Mouse (Mus musculus) neural tube, embryonic 11.5 days (tissue): Measurements from ENCODE around the gene Usp27x. TPM values are rescaled to one million over a fixed set of nuclear protein-coding genes. Genes with fewer than 3 reads are reported as not detected.
A peak's percentile ranks its signal among the peaks of the same experiment; 100 is the strongest.

ENCODE experiments used
- ATAC-seq: fragments of 200-750 bp; cut with Nextera tagmentation; 2 replicates; pipeline ENCODE4 v1.8.0; 2017; ENCODE audit warnings: moderate number of reproducible peaks, mild to moderate bottlenecking, moderate TSS enrichment, moderate library complexity; ENCODE audit not compliant: insufficient read depth, low FRiP score, low TSS enrichment
- DNase-seq: peaks from one replicate; pipeline ENCODE4 v3.0.0-alpha.2; 2015; ENCODE audit warnings: low spot score
- H3K27ac ChIP-seq: fragments of 300-500 bp; sonication (generic); 2 replicates; pipeline ENCODE4 v1.5.1; 2014; ENCODE audit warnings: low read depth, mild to moderate bottlenecking, low read length
- H3K27me3 ChIP-seq: fragments of 300-500 bp; sonication (generic); 2 replicates; pipeline ENCODE4 v1.6.1; 2014; ENCODE audit warnings: mild to moderate bottlenecking, low read length, mixed read lengths; ENCODE audit not compliant: control insufficient read depth, insufficient read depth
- H3K36me3 ChIP-seq: fragments of 300-500 bp; sonication (generic); 2 replicates; pipeline ENCODE4 v1.6.1; 2014; ENCODE audit warnings: mild to moderate bottlenecking, low read length, moderate library complexity, mixed read lengths; ENCODE audit not compliant: control insufficient read depth, insufficient read depth
- H3K4me1 ChIP-seq: fragments of 300-500 bp; sonication (generic); 2 replicates; pipeline ENCODE4 v1.6.1; 2014; ENCODE audit warnings: low read length, mixed read lengths; ENCODE audit not compliant: control insufficient read depth, insufficient read depth
- H3K4me2 ChIP-seq: fragments of 300-500 bp; sonication (generic); 2 replicates; pipeline ENCODE4 v1.6.1; 2014; ENCODE audit warnings: low read depth, mild to moderate bottlenecking, moderate library complexity
- H3K4me3 ChIP-seq: fragments of 300-500 bp; sonication (generic); 2 replicates; pipeline ENCODE4 v1.5.1; 2014; ENCODE audit warnings: low read depth, low read length
- H3K9ac ChIP-seq: fragments of 300-500 bp; sonication (generic); 2 replicates; pipeline ENCODE4 v1.6.1; 2014; ENCODE audit warnings: mild to moderate bottlenecking, low read length
- H3K9me3 ChIP-seq: fragments of 300-500 bp; sonication (generic); 2 replicates; pipeline ENCODE4 v1.6.1; 2016; ENCODE audit warnings: low read length; ENCODE audit not compliant: control insufficient read depth
- WGBS: fragments of 180-500 bp; shearing (Covaris S2); extraction: QIAGEN DNeasy Blood & Tissue Kit; methylation state at CpG from one replicate; pipeline ENCODE4 v1.1.7; 2014; 5-methylcytosine and 5-hydroxymethylcytosine counted together
- polyA plus RNA-seq: library from polyadenylated mRNA; unstranded; fragments of >200 nt; fragmentation: Nextera tagmentation; extraction: Ambion mirVana; gene quantifications from 2 replicates; pipeline ENCODE4 v1.2.1, GENCODE M21; 2014

Gene Usp27x
- 0.59 and 0.69 TPM in 2 replicates for polyA plus RNA-seq

DNA sequence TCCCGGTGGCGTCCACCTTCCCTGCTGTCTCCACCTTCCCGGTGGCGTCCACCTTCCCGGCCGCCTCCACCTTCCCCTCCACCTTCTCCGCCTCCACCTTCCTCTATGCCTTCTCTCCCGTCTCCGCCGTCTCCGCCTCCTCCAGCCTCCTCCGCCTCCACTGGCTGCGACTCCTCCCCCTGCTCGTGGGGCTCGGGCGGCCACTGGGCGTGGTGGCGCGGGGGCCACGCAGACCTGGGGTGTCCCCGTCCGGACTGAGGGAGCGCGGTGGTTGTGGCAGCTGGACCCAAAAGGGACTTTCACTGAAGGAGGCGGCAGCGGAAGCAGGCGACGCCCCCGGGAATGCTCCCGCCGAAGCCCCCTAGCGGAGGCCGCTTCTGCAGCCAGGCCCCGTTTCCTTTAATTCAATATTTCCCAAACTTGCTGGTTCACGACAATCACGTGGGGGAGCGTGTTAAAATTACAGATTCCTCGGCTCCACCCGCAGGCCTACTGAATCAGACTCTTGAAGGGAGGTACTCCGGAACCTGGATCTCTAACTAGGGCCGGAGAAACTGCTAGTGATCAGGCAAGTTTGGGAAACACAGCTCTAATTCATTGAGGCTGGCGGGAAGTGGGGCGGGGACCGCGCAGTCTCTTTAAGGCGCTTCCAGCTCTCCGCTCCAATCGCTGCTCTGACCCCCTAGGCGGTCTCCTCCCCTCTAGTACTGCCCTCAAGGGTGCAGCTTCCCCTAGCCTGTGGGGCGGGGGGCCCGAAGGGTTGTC lies at the start of gene Usp27x:
TSS of gene Usp27x (minus strand) at position 115 of the 765 bp plus-strand sequence.
- Histone ChIP-seq H3K9me3 (no peaks in the 10 kb centered on the region), H3K36me3 (no peaks in the 10 kb centered on the region), H3K4me2 (peak within 1 kb of the TSS; percentile 67), H3K9ac (peak within 1 kb of the TSS; percentile 57), H3K27ac (peak within 1 kb of the TSS; percentile 49; the same call in 1 of the 2 replicates), H3K27me3 (no peaks in the 10 kb centered on the region), H3K4me3 (peak within 1 kb of the TSS; percentile 51), H3K4me1 (no peaks in the 10 kb centered on the region)
- DNase-seq (peak; percentile 78), ATAC-seq (peak; percentile 86)
- 13% methylated on average over 48 of the region's 51 CpGs for WGBS

DNA sequence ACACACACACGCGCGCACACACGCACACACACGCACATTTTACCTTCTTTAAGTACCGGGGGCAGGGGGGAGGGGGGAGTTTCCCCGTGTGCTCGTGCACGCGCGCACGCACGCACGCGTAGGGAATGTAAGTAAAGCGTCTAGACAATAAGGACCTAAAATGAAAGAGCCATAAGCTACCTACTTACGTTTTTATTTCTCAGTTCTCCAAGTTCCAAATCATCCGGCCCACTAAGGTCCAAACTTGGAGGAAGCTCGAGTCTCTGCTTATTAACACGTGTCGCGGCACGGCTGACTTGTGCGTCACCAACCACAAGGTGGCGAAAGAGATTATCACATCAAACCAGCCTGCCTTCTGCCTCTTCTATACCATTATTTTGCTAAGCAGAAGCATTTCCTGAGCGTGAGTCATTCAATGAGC lies 47.1 kb upstream of the Usp27x start:
- peak; percentile 61; the same call in 1 of the 2 replicates for ATAC-seq
- Histone ChIP-seq H3K36me3 (no peaks in the 10 kb centered on the region), H3K4me2 (peak overlapping the region; percentile 53), H3K27me3 (no peaks in the 10 kb centered on the region), H3K9ac (peak overlapping the region; percentile 42), H3K27ac (no peak overlapping the region), H3K4me1 (no peaks in the 10 kb centered on the region), H3K4me3 (peak overlapping the region; percentile 37), H3K9me3 (no peaks in the 10 kb centered on the region)
- peak; percentile 68 for DNase-seq
- WGBS = 18% methylated on average over 26 of the region's 26 CpGs

DNA sequence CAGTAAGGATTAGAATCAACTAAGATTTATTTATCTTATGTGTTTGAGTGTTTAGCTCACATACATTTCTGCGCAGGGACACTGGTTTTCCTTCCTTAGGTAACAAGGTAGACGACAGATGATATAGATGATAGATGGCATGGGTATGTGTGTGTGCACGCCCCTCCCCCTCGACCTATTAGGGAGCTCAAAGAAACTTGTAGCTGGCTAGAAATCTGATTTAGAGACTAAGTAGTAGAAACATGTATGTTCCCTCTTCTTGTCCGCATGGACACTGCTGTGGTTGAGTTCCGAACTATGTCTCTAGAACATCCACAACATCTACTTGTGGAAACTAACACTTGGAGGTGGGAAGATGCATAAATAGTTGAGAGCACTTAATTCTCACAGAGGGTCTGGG lies 46.5 kb upstream of the Usp27x start:
- peak overlapping the region; percentile 37 for H3K4me3 ChIP-seq
- WGBS = 72% methylated on average over 6 of the region's 6 CpGs
- DNase-seq (no peak), ATAC-seq (no peak)
- peak overlapping the region; percentile 53 for H3K4me2 ChIP-seq
- H3K36me3 ChIP-seq = no peaks in the 10 kb centered on the region
- H3K9ac ChIP-seq = no peak overlapping the region
- no peaks in the 10 kb centered on the region for H3K27me3 ChIP-seq
- H3K4me1 ChIP-seq = no peaks in the 10 kb centered on the region
- H3K9me3 ChIP-seq = no peaks in the 10 kb centered on the region
- H3K27ac ChIP-seq = no peak overlapping the region

DNA sequence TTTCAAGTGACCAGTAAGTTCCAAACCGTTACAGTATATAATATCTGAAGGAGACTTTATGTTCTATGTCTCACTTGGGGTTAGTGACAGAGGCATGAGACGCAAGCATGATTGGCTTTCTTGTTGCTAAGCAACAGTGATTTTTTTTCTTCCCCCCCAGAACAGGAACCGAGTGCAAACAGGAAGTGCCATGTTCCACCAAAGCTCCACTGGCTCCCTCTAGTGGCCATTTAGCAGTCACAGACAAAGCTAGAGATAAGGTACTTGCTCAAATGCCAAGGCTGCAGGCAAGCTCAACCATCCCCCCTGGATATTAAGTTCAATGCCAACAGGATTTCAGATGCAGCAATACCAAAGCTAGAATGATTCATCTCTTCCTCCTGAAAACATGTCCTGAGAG lies 45.4 kb upstream of the Usp27x start:
- no peak overlapping the region for H3K27ac ChIP-seq
- 43% methylated on average over 3 of the region's 3 CpGs for WGBS
- no peak for ATAC-seq

DNA sequence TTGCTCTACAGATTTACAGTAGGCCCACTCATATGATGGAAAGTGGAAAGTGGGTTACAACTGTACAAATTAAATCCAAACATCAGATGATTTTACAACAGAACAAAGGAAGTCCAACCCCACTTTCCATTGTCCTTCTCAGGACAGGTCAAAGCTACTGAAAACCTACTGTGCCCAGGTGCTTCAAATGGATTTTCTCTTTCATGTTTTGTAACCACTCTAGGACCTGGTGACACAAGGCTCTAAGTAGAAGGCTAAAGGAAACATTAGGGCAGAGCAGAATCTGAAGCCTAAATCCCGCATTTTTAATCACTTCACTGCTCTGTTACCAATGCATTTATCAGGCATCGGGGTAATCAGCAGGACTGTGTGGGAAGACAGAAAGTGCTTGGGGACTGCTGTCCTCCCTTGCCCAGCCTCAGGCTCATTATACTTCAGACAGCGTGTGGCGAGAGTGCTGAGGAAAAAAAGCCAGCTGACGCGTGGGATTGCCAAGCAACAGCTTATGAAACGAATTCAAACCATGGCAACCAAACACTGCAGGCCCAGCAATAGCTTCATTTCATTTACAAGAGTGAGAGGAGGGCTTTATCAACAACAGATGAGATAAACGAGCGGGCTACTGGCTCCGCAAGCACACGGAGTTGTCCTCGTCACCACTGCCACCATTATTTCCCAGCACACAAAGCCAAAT lies 40.7 kb upstream of the Usp27x start:
- Histone ChIP-seq H3K36me3 (no peaks in the 10 kb centered on the region), H3K9me3 (no peaks in the 10 kb centered on the region), H3K4me2 (no peak overlapping the region), H3K9ac (no peak overlapping the region), H3K4me3 (no peak overlapping the region), H3K27ac (no peak overlapping the region), H3K27me3 (no peaks in the 10 kb centered on the region), H3K4me1 (no peaks in the 10 kb centered on the region)
- ATAC-seq (peak; percentile 78), DNase-seq (peak; percentile 68)
- WGBS = 55% methylated on average over 12 of the region's 12 CpGs

More for the DNA sequence above, 45.4 kb upstream of the Usp27x start:
- Histone ChIP-seq H3K9ac (no peak overlapping the region), H3K4me1 (no peaks in the 10 kb centered on the region), H3K9me3 (no peaks in the 10 kb centered on the region), H3K4me3 (no peak overlapping the region), H3K4me2 (no peak overlapping the region), H3K36me3 (no peaks in the 10 kb centered on the region), H3K27me3 (no peaks in the 10 kb centered on the region)
- DNase-seq = peak; percentile 60

DNA sequence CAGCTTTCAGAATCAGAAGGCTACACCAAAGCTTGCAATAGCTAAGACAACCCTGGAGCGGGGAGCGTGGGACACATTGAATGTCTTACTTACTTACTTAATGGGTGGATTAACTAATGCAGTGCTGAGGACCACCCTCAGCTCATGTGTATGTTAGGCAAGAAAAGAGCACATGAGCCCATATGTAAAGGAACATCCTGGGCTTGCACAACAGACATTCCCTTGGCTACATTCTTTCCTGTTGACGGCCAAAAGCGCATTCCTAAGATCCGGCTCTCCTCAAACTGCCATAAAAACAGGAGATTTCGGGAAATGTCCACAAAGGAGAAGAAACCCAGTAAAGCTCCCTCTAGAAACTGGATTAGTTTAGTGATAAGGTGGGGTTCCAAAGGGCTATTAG lies 39.7 kb upstream of the Usp27x start:
- no peak overlapping the region for H3K4me3 ChIP-seq
- no peak for DNase-seq
- no peaks in the 10 kb centered on the region for H3K36me3 ChIP-seq
- no peaks in the 10 kb centered on the region for H3K9me3 ChIP-seq
- no peaks in the 10 kb centered on the region for H3K27me3 ChIP-seq
- H3K27ac ChIP-seq = no peak overlapping the region
- H3K4me1 ChIP-seq = no peaks in the 10 kb centered on the region
- ATAC-seq = no peak
- 87% methylated on average over 6 of the region's 6 CpGs for WGBS
- H3K4me2 ChIP-seq = no peak overlapping the region
- no peak overlapping the region for H3K9ac ChIP-seq

DNA sequence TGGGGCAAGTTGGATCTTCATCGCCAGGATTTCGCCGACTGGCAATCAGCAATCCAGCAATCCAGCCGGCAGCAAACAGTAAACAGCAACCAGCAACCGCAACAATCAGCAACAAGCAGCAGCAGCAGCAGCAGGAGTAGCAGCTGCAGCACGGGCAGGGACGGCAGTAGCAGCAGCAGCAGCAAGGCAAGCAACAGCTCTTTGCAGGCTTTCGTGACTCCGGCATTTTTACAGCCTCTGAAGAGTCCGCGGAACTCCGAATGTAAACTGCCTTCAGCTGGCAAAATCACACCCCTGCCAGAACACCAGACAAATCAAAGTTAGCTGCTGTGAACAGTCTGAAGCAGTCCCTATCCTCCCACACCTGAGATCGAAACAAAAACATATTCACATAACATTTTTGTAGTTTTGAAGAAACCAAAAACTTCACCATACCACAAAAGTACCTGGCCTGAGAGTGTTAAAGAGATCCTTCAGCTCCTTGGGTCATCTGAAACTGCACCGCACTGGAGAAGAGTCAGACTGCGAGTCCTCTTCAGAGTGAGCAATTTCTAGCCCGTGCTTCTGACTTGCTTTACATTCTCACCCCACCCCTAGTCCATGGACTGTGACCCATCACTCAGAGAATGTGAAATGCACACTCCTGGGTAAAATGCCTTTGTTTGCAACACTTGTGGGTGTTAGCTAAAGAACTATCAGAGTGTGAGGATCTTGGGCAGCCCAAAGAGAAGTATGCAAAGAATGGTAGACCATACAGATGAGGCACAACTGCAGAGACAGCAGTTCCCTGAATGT lies 36.8 kb upstream of the Usp27x start:
- Histone ChIP-seq H3K27ac (no peak overlapping the region), H3K9me3 (no peaks in the 10 kb centered on the region), H3K4me3 (no peak overlapping the region), H3K9ac (no peak overlapping the region), H3K27me3 (no peaks in the 10 kb centered on the region), H3K4me2 (no peak overlapping the region), H3K36me3 (no peaks in the 10 kb centered on the region), H3K4me1 (no peaks in the 10 kb centered on the region)
- ATAC-seq (no peak), DNase-seq (no peak)
- 60% methylated on average over 16 of the region's 16 CpGs for WGBS

DNA sequence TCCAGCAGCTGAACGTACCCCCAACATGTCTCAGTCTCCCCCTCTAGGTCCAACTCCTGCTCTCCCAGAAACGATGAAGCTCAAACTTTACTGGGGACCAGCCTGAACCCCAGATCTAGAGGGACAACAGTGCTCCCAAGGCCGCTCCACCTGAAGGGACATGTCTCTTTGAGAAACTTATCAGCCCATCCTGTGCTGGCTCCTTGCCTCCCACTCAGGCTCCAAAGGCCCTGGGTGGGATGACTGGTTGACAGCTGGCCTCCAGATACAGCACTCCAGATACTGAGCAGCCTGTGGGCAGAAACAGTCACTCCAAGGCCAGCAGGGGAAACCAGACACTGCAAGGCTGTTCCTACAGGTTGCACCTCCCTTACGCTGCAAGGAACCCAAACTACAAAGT lies 956 bp upstream of the Usp27x start:
- H3K4me2 ChIP-seq = peak overlapping the region; percentile 67
- no peak overlapping the region for H3K27ac ChIP-seq
- H3K4me3 ChIP-seq = peak overlapping the region; percentile 51; the same call in 1 of the 2 replicates
- H3K27me3 ChIP-seq = no peaks in the 10 kb centered on the region
- H3K36me3 ChIP-seq = no peaks in the 10 kb centered on the region
- 40% methylated on average over 4 of the region's 4 CpGs for WGBS
- H3K9me3 ChIP-seq = no peaks in the 10 kb centered on the region
- no peaks in the 10 kb centered on the region for H3K4me1 ChIP-seq
- H3K9ac ChIP-seq = 0 out of 2 replicates have a peak overlapping the region, but pooled peaks have one; percentile 6
- ATAC-seq = no peak
- DNase-seq = no peak
